Mouse (Mus musculus): ENCODE measurements around the gene Gm960. TPM values are rescaled to one million over a fixed set of nuclear protein-coding genes. Genes with fewer than 3 reads are reported as not detected.
"Not testable (repeated sequence)": the region's sequence is repeated elsewhere in the genome, so short reads cannot be mapped to it uniquely, and the experiment has no call there.

Gm960 gene
- total RNA-seq, 2 experiments from 2014 or later: 1.5 to 1.6 TPM

GRCm38 (mm10) chr19:4608511-4608910 is 90.0 kb downstream of the Gm960 start:
- TF ChIP-seq CTCF (IDR thresholded peaks at IDR 0.05): no peak
- no peak for DNase-seq (ENCODE audit: extremely low spot score in 1 of 2, low spot score in 2 of 2)
- H3K27ac ChIP-seq: no peak overlapping the region
- H3K4me3 ChIP-seq: no peak overlapping the region
- intact Hi-C loops (cut with DNase I): no loop called here

DNA sequence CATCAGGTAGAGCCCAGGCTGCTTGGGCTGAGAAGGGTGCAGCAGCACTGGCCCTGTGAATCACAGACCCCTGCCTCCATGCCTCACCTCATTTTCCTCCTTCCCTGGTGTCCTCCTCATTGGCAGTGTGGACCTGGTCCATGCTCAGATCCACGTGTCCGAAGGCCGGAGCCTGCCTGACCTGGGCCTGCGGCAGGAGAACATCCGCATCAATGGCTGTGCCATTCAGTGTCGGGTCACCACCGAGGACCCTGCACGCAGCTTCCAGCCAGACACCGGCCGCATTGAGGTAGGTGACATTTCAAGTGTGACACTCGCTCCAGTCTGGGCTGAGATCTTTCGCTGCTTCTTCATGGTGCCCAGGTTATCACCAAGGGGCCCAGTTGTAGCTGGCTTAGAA is 91.1 kb downstream of the Gm960 start:
- no peak overlapping the region for H3K27ac ChIP-seq

GRCm38 (mm10) chr19:4605654-4606053 is 92.8 kb downstream of the Gm960 start:
- Histone ChIP-seq H3K27ac (no peak overlapping the region), H3K4me3 (no peak overlapping the region)
- intact Hi-C loops (cut with DNase I): no loop called here
- DNase-seq (ENCODE audit: extremely low spot score in 1 of 2, low spot score in 2 of 2): no peak
- no peak for TF ChIP-seq CTCF (IDR thresholded peaks at IDR 0.05)

More for the DNA sequence above, 91.1 kb downstream of the Gm960 start:
- TF ChIP-seq CTCF (IDR thresholded peaks at IDR 0.05): no peak
- DNase-seq (ENCODE audit: extremely low spot score in 1 of 2, low spot score in 2 of 2): no peak
- no peak overlapping the region for H3K4me3 ChIP-seq
- intact Hi-C loops (cut with DNase I): no loop called here

GRCm38 (mm10) chr19:4603801-4604723 is 94.4 kb downstream of the Gm960 start:
- DNase-seq (ENCODE audit: extremely low spot score in 1 of 2, low spot score in 2 of 2): no peak
- intact Hi-C loops (cut with DNase I): no loop called here
- Histone ChIP-seq H3K27ac (no peak overlapping the region), H3K4me3 (no peak overlapping the region)
- peak; percentile 9; the same call in 1 of the 2 replicates for TF ChIP-seq CTCF (IDR thresholded peaks at IDR 0.05)

- DNase-seq (ENCODE audit: extremely low spot score in 1 of 2, low spot score in 2 of 2): no peak
- Histone ChIP-seq H3K4me3 (no peak overlapping the region), H3K27ac (no peak overlapping the region)
- intact Hi-C loops (cut with DNase I): no loop called here
- no peak for TF ChIP-seq CTCF (IDR thresholded peaks at IDR 0.05)
Measured at GRCm38 (mm10) chr19:4602459-4602858, 96.0 kb downstream of the Gm960 start.

- intact Hi-C loops (cut with DNase I): no loop called here
- DNase-seq (ENCODE audit: extremely low spot score in 1 of 2, low spot score in 2 of 2): no peak
- no peak for TF ChIP-seq CTCF (IDR thresholded peaks at IDR 0.05)
- no peak overlapping the region for H3K4me3 ChIP-seq
- no peak overlapping the region for H3K27ac ChIP-seq
Measured at GRCm38 (mm10) chr19:4596071-4596470, 102.4 kb downstream of the Gm960 start.

DNA sequence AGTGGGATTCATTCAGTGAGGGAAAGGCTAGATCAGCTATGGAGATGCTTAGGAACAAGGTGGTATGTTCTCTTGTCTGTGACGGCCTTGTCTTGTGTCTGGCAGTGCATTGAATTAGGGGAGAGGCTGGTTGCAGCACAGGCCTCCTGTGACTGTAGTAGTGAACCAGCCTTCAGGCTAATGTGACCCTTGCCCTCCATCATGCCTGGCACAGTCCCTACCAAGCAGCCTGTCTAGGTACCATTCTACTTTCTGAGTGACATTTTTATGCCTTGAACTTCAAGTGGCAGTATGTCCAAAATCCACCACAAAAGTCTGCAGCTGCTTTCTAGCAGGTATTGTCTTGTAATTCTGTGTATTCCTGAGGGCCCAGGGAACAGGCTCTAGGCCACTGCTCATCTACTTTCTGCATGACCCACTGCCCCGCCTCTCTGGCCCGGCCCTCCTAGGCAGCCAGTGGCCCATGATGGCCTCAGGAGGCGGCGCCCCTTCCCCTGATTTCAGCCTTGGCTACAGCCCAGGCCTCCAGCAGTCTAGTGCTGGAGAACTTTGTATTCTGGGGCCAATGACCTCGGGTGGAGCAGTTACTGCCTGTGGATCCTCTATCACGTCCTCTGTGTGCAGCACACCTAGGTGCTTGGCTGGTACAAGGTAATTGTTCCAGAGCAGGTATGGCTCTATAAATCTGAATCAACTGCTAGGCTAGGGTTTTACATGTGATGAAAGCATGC is 104.5 kb downstream of the Gm960 start:
- TF ChIP-seq CTCF (IDR thresholded peaks at IDR 0.05): no peak
- DNase-seq (ENCODE audit: extremely low spot score in 1 of 2, low spot score in 2 of 2): no peak
- H3K4me3 ChIP-seq: no peak overlapping the region
- H3K27ac ChIP-seq: no peak overlapping the region
- intact Hi-C loops (cut with DNase I): no loop called here

DNA sequence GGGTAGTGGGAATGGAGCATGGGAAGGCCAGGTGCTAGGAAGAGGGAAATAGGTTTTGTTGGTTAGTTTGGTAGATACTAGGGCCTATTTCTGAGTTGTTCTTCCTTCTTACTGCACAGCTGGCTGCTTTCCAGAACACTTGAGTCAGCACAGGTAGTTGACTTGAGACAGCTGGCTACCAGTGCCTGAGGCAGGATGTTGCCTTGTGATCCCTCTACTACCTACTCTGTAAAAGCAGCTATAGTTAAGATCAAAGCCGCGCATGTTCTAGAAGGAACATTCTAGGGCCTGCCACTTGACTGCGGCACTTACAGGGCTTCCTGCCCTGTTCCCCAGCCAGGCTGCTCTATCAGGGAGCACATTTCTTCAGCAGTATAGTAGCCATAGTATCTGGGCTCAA is 108.4 kb downstream of the Gm960 start:
- intact Hi-C loops (cut with DNase I): no loop called here
- no peak overlapping the region for H3K4me3 ChIP-seq
- no peak for DNase-seq (ENCODE audit: extremely low spot score in 1 of 2, low spot score in 2 of 2)
- no peak overlapping the region for H3K27ac ChIP-seq
- TF ChIP-seq CTCF (IDR thresholded peaks at IDR 0.05): no peak

GRCm38 (mm10) chr19:4589081-4589480 is 109.4 kb downstream of the Gm960 start:
- intact Hi-C loops (cut with DNase I): no loop called here
- peak; percentile 16; the same call in 1 of the 2 replicates for TF ChIP-seq CTCF (IDR thresholded peaks at IDR 0.05)
- no peak for DNase-seq (ENCODE audit: extremely low spot score in 1 of 2, low spot score in 2 of 2)
- no peak overlapping the region for H3K27ac ChIP-seq
- no peak overlapping the region for H3K4me3 ChIP-seq

DNA sequence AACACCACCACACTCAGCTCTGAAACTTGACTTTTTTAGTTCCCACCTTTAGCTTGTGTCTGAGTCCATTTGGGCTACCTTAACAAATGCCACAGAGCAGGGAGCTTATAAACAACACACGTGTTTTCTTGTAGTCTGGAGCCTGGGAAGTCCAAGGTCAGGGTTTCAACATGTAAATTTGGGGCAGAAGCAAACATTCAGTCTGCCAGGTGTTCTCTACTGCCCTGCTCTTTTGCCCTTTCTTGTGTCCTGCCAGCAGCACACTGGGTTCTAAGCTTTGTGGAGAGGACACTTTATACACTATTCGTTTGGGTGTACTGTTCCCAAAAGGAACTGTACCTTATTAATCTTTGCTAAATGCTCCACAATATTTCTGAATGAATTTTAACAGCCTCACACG is 110.0 kb downstream of the Gm960 start:
- TF ChIP-seq CTCF (IDR thresholded peaks at IDR 0.05): no peak
- intact Hi-C loops (cut with DNase I): no loop called here

DNA sequence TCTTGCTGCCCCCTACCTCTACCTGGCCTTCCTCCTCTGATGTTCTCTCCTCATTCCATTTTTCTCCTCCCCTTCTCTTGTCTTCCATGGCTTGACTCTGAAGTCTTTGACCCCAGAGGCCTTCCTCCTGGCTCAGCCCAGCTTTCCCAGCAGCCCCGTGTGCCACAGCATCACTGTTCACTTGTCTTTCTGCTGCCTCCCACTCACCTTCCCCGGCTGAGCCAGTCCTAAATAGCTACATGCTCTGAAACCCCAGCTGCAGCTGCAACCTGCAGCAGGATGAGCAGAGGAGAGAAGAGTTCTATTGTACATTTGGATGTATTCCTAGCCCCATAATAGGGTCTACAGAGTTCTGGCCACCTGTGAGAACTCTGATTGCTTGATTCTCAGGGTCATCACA is 111.0 kb downstream of the Gm960 start:
- DNase-seq (ENCODE audit: extremely low spot score in 1 of 2, low spot score in 2 of 2): peak; percentile 32 to 51
- Histone ChIP-seq H3K4me3 (no peak overlapping the region), H3K27ac (peak overlapping the region; percentile 45)
- TF ChIP-seq CTCF (IDR thresholded peaks at IDR 0.05): no peak
- intact Hi-C loops (cut with DNase I): no loop called here

More for the DNA sequence above, 110.0 kb downstream of the Gm960 start:
- H3K4me3 ChIP-seq: no peak overlapping the region
- no peak for DNase-seq (ENCODE audit: extremely low spot score in 1 of 2, low spot score in 2 of 2)
- H3K27ac ChIP-seq: no peak overlapping the region

DNA sequence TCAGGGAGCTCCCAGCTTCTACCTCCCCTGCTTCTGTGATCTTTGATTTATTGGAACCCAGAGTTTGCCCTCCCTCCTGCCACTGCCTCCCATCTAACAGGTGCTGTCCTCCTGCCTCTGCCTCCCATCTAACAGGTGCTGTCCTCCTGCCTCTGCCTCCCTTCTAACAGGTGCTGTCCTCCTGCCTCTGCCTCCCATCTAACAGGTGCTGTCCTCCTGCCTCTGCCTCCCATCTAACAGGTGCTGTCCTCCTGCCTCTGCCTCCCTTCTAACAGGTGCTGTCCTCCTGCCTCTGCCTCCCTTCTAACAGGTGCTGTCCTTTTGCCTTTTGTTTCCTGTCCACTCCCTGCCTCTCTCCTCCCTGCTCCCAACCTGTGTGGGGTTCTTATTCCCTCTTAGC is 111.7 kb downstream of the Gm960 start:
- H3K27ac ChIP-seq: peak overlapping the region; percentile 45; the same call in 1 of the 2 replicates
- intact Hi-C loops (cut with DNase I); DNase-seq (ENCODE audit: extremely low spot score in 1 of 2, low spot score in 2 of 2); H3K4me3 ChIP-seq: not testable (repeated sequence)
